Mouse (Mus musculus) spleen, adult 2 months (tissue): ENCODE measurements around the gene Syce2.

Experiments used
- CTCF ChIP-seq: fragments of 200-500 bp; IDR thresholded peaks from 2 replicates; pipeline ENCODE4 v1.5.1; 2011; ENCODE audit warnings: mild to moderate bottlenecking, inconsistent platforms; ENCODE audit not compliant: insufficient read depth, insufficient read length, insufficient replicate concordance; ENCODE audit errors: extremely low read depth
- POLR2A ChIP-seq: fragments of 200-500 bp; IDR thresholded peaks from 2 replicates; pipeline ENCODE4 v1.6.1; 2011; ENCODE audit warnings: low read depth, low read length, inconsistent platforms

DNA sequence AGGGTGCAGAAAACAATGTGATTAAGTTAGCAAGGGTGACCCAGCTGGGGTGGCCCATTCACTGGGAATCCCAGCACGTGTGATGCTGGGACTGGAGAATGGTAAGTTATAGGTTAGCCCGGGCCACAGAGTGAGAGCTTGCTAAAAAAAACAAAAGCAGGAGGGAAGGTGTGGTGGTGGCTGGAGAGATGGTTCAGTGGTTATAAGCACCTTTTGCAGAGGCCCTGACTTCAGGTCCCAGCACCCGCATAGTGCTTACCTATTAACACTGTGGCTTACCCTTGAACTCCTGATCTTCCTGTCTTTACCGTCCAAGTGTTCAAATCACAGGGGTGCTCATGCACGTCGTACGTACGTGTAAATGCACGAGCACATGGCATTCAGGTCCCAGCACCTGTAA is 35.1 kb downstream of the Syce2 start:
- no peak for TF ChIP-seq POLR2A
- TF ChIP-seq CTCF: no peak
